Mouse (Mus musculus) forebrain, postnatal 0 days (tissue): ENCODE measurements around the gene Creb3l1. TPM values are rescaled to one million over a fixed set of nuclear protein-coding genes. Genes with fewer than 3 reads are reported as not detected.

Experiments
- ATAC-seq: fragments of 200-750 bp; cut with Nextera tagmentation; 2 replicates; pipeline ENCODE4 v1.8.0; 2017; ENCODE audit warnings: mild to moderate bottlenecking, moderate library complexity
- DNase-seq: peaks from one replicate; pipeline ENCODE4 v3.0.0-alpha.2; 2015
- H3K27ac ChIP-seq: fragments of 300-500 bp; sonication (generic); 2 replicates; pipeline ENCODE4 v1.5.1; 2014; ENCODE audit warnings: low read depth, mild to moderate bottlenecking, antibody characterized with exemption, low read length, moderate library complexity, mixed read lengths
- H3K27me3 ChIP-seq: fragments of 300-500 bp; sonication (generic); 2 replicates; pipeline ENCODE4 v1.6.1; 2014; ENCODE audit warnings: mild to moderate bottlenecking, low read length, mixed read lengths; ENCODE audit not compliant: insufficient read depth
- H3K36me3 ChIP-seq: fragments of 300-500 bp; sonication (generic); 2 replicates; pipeline ENCODE4 v1.6.1; 2014; ENCODE audit warnings: mild to moderate bottlenecking, moderate library complexity; ENCODE audit not compliant: insufficient read depth
- H3K4me1 ChIP-seq: fragments of 300-500 bp; sonication (generic); 2 replicates; pipeline ENCODE4 v1.6.1; 2014; ENCODE audit warnings: antibody characterized with exemption; ENCODE audit not compliant: insufficient read depth
- H3K4me2 ChIP-seq: fragments of 300-500 bp; sonication (generic); 2 replicates; pipeline ENCODE4 v1.6.1; 2014; ENCODE audit warnings: low read depth, mild to moderate bottlenecking, moderate library complexity
- H3K4me3 ChIP-seq: fragments of 300-500 bp; sonication (generic); 2 replicates; pipeline ENCODE4 v1.5.1; 2014; ENCODE audit warnings: low read depth, low read length, mixed read lengths
- H3K9ac ChIP-seq: fragments of 300-500 bp; sonication (generic); 2 replicates; pipeline ENCODE4 v1.6.1; 2014; ENCODE audit warnings: mild to moderate bottlenecking
- H3K9me3 ChIP-seq: fragments of 300-500 bp; sonication (generic); 2 replicates; pipeline ENCODE4 v1.6.1; 2016; ENCODE audit warnings: low read length
- CTCF ChIP-seq: sonication (generic); IDR thresholded peaks from 2 replicates; pipeline ENCODE4 v1.5.1; 2016; ENCODE audit warnings: antibody characterized with exemption, control low read depth, low read depth
- WGBS: fragments of 180-500 bp; shearing (Covaris S2); extraction: QIAGEN DNeasy Blood & Tissue Kit; methylation state at CpG from one replicate; pipeline ENCODE4 v1.1.7; 2014; 5-methylcytosine and 5-hydroxymethylcytosine counted together
- polyA plus RNA-seq: library from polyadenylated mRNA; unstranded; fragments of >200 nt; fragmentation: Nextera tagmentation; extraction: Ambion mirVana; gene quantifications from 2 replicates; pipeline ENCODE4 v1.2.1, GENCODE M21; 2015
- total RNA-seq: library from RNA; depleted of rRNA; stranded (reverse); fragments of >200 nt; gene quantifications from 2 replicates; pipeline ENCODE4 v1.2.3, GENCODE M21; 2014

The Creb3l1 gene
- total and polyA plus RNA-seq, 2 experiments from 2014 or later = 2.0 to 2.9 TPM

- Histone ChIP-seq H3K4me1 (no peaks in the 10 kb centered on the region), H3K36me3 (no peaks in the 10 kb centered on the region), H3K27ac (no peak overlapping the region), H3K27me3 (no peaks in the 10 kb centered on the region), H3K9ac (no peak overlapping the region), H3K9me3 (no peaks in the 10 kb centered on the region), H3K4me3 (no peak overlapping the region), H3K4me2 (no peak overlapping the region)
- no peak for TF ChIP-seq CTCF
- ATAC-seq = no peak
- 70% methylated on average over 5 of the region's 5 CpGs for WGBS
- no peak for DNase-seq
These were observed 38.8 kb upstream of the Creb3l1 start for GRCm38 (mm10) chr2:92063106-92063505.

- 47% methylated on average over 5 of the region's 5 CpGs for WGBS
- no peak for TF ChIP-seq CTCF
- no peaks in the 10 kb centered on the region for H3K36me3 ChIP-seq
- H3K9ac ChIP-seq = no peak overlapping the region
- H3K9me3 ChIP-seq = no peaks in the 10 kb centered on the region
- no peaks in the 10 kb centered on the region for H3K27me3 ChIP-seq
- H3K4me1 ChIP-seq = no peaks in the 10 kb centered on the region
- ATAC-seq (no peak), DNase-seq (no peak)
- H3K27ac ChIP-seq = no peak overlapping the region
- H3K4me2 ChIP-seq = no peak overlapping the region
- H3K4me3 ChIP-seq = no peak overlapping the region
These were observed 37.0 kb upstream of the Creb3l1 start for GRCm38 (mm10) chr2:92061337-92061736.

GRCm38 (mm10) chr2:92060291-92060690 is 36.0 kb upstream of the Creb3l1 start:
- Histone ChIP-seq H3K9me3 (no peaks in the 10 kb centered on the region), H3K4me2 (peak overlapping the region; percentile 92), H3K4me1 (peaks cover 7% of the 10 kb centered on the region; the same call in 1 of the 2 replicates), H3K27me3 (no peaks in the 10 kb centered on the region), H3K36me3 (no peaks in the 10 kb centered on the region), H3K27ac (peak overlapping the region; percentile 91), H3K9ac (peak overlapping the region; percentile 93), H3K4me3 (peak overlapping the region; percentile 65)
- no peak for ATAC-seq
- DNase-seq = no peak
- 24% methylated on average over 6 of the region's 6 CpGs for WGBS
- no peak for TF ChIP-seq CTCF

GRCm38 (mm10) chr2:92059481-92060220 is 35.3 kb upstream of the Creb3l1 start:
- Histone ChIP-seq H3K36me3 (no peaks in the 10 kb centered on the region), H3K4me3 (peak overlapping the region; percentile 65), H3K27ac (peak overlapping the region; percentile 91), H3K27me3 (0 out of 2 replicates have a peak, but pooled peaks cover under 1% of the 10 kb centered on the region), H3K4me2 (peak overlapping the region; percentile 92), H3K9me3 (no peaks in the 10 kb centered on the region), H3K9ac (peak overlapping the region; percentile 93), H3K4me1 (peaks cover 7% of the 10 kb centered on the region; the same call in 1 of the 2 replicates)
- WGBS = 3% methylated on average over 61 of the region's 63 CpGs
- ATAC-seq (peak; percentile 78), DNase-seq (peak; percentile 81)
- no peak for TF ChIP-seq CTCF

GRCm38 (mm10) chr2:92058936-92059335 is 34.6 kb upstream of the Creb3l1 start:
- Histone ChIP-seq H3K36me3 (no peaks in the 10 kb centered on the region), H3K9me3 (no peaks in the 10 kb centered on the region), H3K4me3 (peak overlapping the region; percentile 65), H3K27me3 (0 out of 2 replicates have a peak, but pooled peaks cover 4% of the 10 kb centered on the region), H3K9ac (peak overlapping the region; percentile 93), H3K4me1 (peaks cover 7% of the 10 kb centered on the region; the same call in 1 of the 2 replicates), H3K27ac (peak overlapping the region; percentile 91), H3K4me2 (peak overlapping the region; percentile 92)
- ATAC-seq (no peak), DNase-seq (no peak)
- no peak for TF ChIP-seq CTCF
- WGBS = under 1% methylated on average over 11 of the region's 11 CpGs

- Histone ChIP-seq H3K27ac (peak overlapping the region; percentile 91), H3K36me3 (no peaks in the 10 kb centered on the region), H3K9ac (peak overlapping the region; percentile 93), H3K4me3 (peak overlapping the region; percentile 65), H3K27me3 (0 out of 2 replicates have a peak, but pooled peaks cover 4% of the 10 kb centered on the region), H3K4me2 (peak overlapping the region; percentile 92), H3K4me1 (peaks cover 7% of the 10 kb centered on the region; the same call in 1 of the 2 replicates), H3K9me3 (no peaks in the 10 kb centered on the region)
- ATAC-seq (peak; percentile 45), DNase-seq (peak; percentile 94)
- peak; percentile 99 for TF ChIP-seq CTCF
- 1% methylated on average over 29 of the region's 29 CpGs for WGBS
These were observed 34.2 kb upstream of the Creb3l1 start for GRCm38 (mm10) chr2:92058469-92058868.

- Histone ChIP-seq H3K27ac (no peak overlapping the region), H3K4me3 (no peak overlapping the region), H3K36me3 (no peaks in the 10 kb centered on the region), H3K27me3 (0 out of 2 replicates have a peak, but pooled peaks cover 4% of the 10 kb centered on the region), H3K4me2 (no peak overlapping the region), H3K9ac (no peak overlapping the region), H3K9me3 (no peaks in the 10 kb centered on the region), H3K4me1 (peaks cover 7% of the 10 kb centered on the region; the same call in 1 of the 2 replicates)
- DNase-seq = no peak
- 74% methylated on average over 13 of the region's 13 CpGs for WGBS
- TF ChIP-seq CTCF = no peak
- no peak for ATAC-seq
These were observed 32.5 kb upstream of the Creb3l1 start for GRCm38 (mm10) chr2:92056760-92057159.
